Comparison of ENCODE assay signal across 8 mouse cellular contexts in the genomic region with DNA sequence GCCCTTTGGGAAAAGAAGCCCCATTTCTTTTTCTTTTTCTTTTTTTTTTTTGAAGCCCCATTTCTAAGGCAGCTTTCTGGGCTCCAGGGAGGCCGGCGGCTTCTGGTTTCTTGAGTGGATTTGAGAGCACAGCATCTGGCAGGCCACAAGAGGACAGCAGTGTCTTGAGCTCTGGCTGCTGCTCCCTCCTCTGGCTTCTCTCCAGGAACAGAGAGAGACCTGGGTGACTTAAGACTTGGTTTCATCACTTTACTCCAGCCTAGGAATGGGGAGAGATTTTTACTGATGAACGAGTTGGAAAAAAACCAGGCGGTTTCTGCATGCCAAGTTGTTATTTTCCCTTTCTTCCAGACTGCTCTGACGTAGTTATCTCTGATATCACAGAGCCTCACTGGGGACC.
DNase-seq lines count a peak whose midpoint lies in the region; ATAC-seq and TF ChIP-seq lines count a peak whose summit lies in the region.

No protein-coding gene starts in this region.

- peak; percentile 40 to 41 for DNase-seq in cerebellum, postnatal 14 days
- no peak for DNase-seq in cerebellum, adult 9-10 months
- peak; percentile 19 for DNase-seq in A20 (ENCODE audit: low read depth, low spot score)
- DNase-seq in embryonic facial prominence, embryonic 10.5 days (ENCODE audit: low spot score): peak; percentile 38
- peak; percentile 52 to 54 for DNase-seq in heart, postnatal 14 days
- DNase-seq in limb, embryonic 14.5 days (ENCODE audit: low spot score): peak; percentile 72
- DNase-seq in right cerebral cortex, postnatal 10 days (ENCODE audit: low spot score in 2 of 2): peak; percentile 41 to 49
- no peak for DNase-seq in spleen, postnatal 14 days (ENCODE audit: low spot score in 2 of 2)

- TF ChIP-seq POLR2A in limb, embryonic 14.5 days (IDR thresholded peaks at IDR 0.05; ENCODE audit: borderline replicate concordance, extremely low read depth, insufficient read depth, insufficient read length): no peak

- H3K4me2 ChIP-seq in limb, embryonic 14.5 days (replicated peaks; ENCODE audit: low read depth, low read length, severe bottlenecking): no peak overlapping the region

- no peaks in the 10 kb centered on the region for H3K4me1 ChIP-seq in embryonic facial prominence, embryonic 10.5 days
- 0 out of 2 replicates have a peak, but pooled peaks cover 6% of the 10 kb centered on the region for H3K4me1 ChIP-seq in limb, embryonic 14.5 days (ENCODE audit: control insufficient read depth, insufficient read depth, low read length)

- peak; percentile 44; the same call in 1 of the 2 replicates for ATAC-seq in limb, embryonic 14.5 days (ENCODE audit: low FRiP score, low read depth)

- 0 out of 2 replicates have a peak, but pooled peaks cover 4% of the 10 kb centered on the region for H3K27me3 ChIP-seq in embryonic facial prominence, embryonic 10.5 days (replicated peaks; ENCODE audit: low read depth, poor library complexity, severe bottlenecking)
- no peaks in the 10 kb centered on the region for H3K27me3 ChIP-seq in limb, embryonic 14.5 days (ENCODE audit: control insufficient read depth, insufficient read depth, low read length)

- H3K27ac ChIP-seq in embryonic facial prominence, embryonic 10.5 days (replicated peaks): no peak overlapping the region
- no peak overlapping the region for H3K27ac ChIP-seq in limb, embryonic 14.5 days (replicated peaks; ENCODE audit: low read depth, low read length)

- no peak overlapping the region for H3K9ac ChIP-seq in limb, embryonic 14.5 days (ENCODE audit: low read depth, low read length, severe bottlenecking)

- H3K36me3 ChIP-seq in embryonic facial prominence, embryonic 10.5 days (replicated peaks): no peaks in the 10 kb centered on the region
- H3K36me3 ChIP-seq in limb, embryonic 14.5 days (ENCODE audit: control insufficient read depth, insufficient read depth, low read length): no peaks in the 10 kb centered on the region

- 69% methylated on average over 5 of the region's 5 CpGs for WGBS in embryonic facial prominence, embryonic 10.5 days
- WGBS in limb, embryonic 14.5 days: 35% methylated on average over 5 of the region's 5 CpGs

- H3K9me3 ChIP-seq in embryonic facial prominence, embryonic 10.5 days: no peaks in the 10 kb centered on the region
- H3K9me3 ChIP-seq in limb, embryonic 14.5 days (ENCODE audit: control insufficient read depth, low read length): no peaks in the 10 kb centered on the region

- H3K4me3 ChIP-seq in embryonic facial prominence, embryonic 10.5 days: no peak overlapping the region
- H3K4me3 ChIP-seq in limb, embryonic 14.5 days (replicated peaks; ENCODE audit: low read length): no peak overlapping the region

- intact Hi-C loops in heart, postnatal 14 days (cut with DNase I): loop anchor here (10.0 kb wide), 1 partner anchor 407 kb away; no protein-coding TSS in a partner anchor

Comparison
In these comparisons a context has a peak if more than half of its experiments do, and no peak if none do; other contexts are left out.
1. DNase-seq: peak in cerebellum, postnatal 14 days (2 of 2), A20 (single experiment), embryonic facial prominence, embryonic 10.5 days (single experiment), heart, postnatal 14 days (2 of 2), limb, embryonic 14.5 days (single experiment) and right cerebral cortex, postnatal 10 days (2 of 2); none in cerebellum, adult 9-10 months (single experiment) and spleen, postnatal 14 days (0 of 2).